Comparison of ENCODE assay signal across 9 mouse cellular contexts in genomic region chr11:118490566-118491218, GRCm38 (mm10). TPM values are rescaled to one million over a fixed set of nuclear protein-coding genes. Genes with fewer than 3 reads are reported as not detected.
DNase-seq lines count a peak whose midpoint lies in the region; ATAC-seq and TF ChIP-seq lines count a peak whose summit lies in the region.
"Had no signal": no experiment of that assay in that cellular context is flagged by ENCODE, and none has a peak within 500 bp of the region (broad histone marks: within the 10 kb centered on the region; RNA-seq: fewer than 3 reads in every experiment).

No protein-coding gene starts in this region.

- peak overlapping the region; percentile 47 for H3K9ac ChIP-seq in liver, embryonic 12.5 days

- H3K27ac ChIP-seq in cerebellum, adult 2 months (ENCODE audit: insufficient read depth, low read length): no peak overlapping the region
- no peak overlapping the region; the same call in 1 of the 2 replicates for H3K27ac ChIP-seq in liver, embryonic 12.5 days

- WGBS in cerebellum, adult 2 months: 23% methylated on average over 22 of the region's 22 CpGs
- 17% methylated on average over 22 of the region's 22 CpGs for WGBS in liver, embryonic 12.5 days (ENCODE audit: insufficient replicate concordance)

- peaks cover 24% of the 10 kb centered on the region for H3K4me1 ChIP-seq in cerebellum, adult 2 months (ENCODE audit: control insufficient read depth, insufficient read depth, low read length)
- peaks cover 8% of the 10 kb centered on the region for H3K4me1 ChIP-seq in liver, embryonic 12.5 days

- TF ChIP-seq CTCF in cerebellum, adult 2 months (IDR thresholded peaks at IDR 0.05; ENCODE audit: borderline replicate concordance, insufficient read depth, low read depth, low read length): peak; percentile 69

- peak; percentile 59 to 69 for DNase-seq in cerebellum, adult 2 months
- DNase-seq in cerebellum, adult 9-10 months: no peak
- DNase-seq in cerebellum, postnatal 25 days: peak; percentile 76 to 88
- peak; percentile 90 for DNase-seq in gastrocnemius, postnatal 14 days
- peak; percentile 63 for DNase-seq in induced T-regulatory cell, adult 2 months (ENCODE audit: low read depth)
- DNase-seq in neural tube, embryonic 10.5 days (ENCODE audit: extremely low spot score, low spot score): peak; percentile 88
- peak; percentile 68 for DNase-seq in testis, postnatal 14 days (ENCODE audit: low spot score)

- no peak for TF ChIP-seq POLR2A in cerebellum, adult 2 months (IDR thresholded peaks at IDR 0.05; ENCODE audit: borderline replicate concordance, insufficient read depth, low read length)

- H3K27me3 ChIP-seq in cerebellum, adult 2 months (ENCODE audit: control insufficient read depth, insufficient read depth, low read length): no peaks in the 10 kb centered on the region
- peaks cover 12% of the 10 kb centered on the region; the same call in 1 of the 2 replicates for H3K27me3 ChIP-seq in liver, embryonic 12.5 days (replicated peaks)

- ATAC-seq in liver, embryonic 12.5 days: peak; percentile 70

- peaks cover 30% of the 10 kb centered on the region for H3K36me3 ChIP-seq in liver, embryonic 12.5 days

- intact Hi-C loops in gastrocnemius, postnatal 14 days (cut with DNase I; ENCODE audit: low total_unique reads): loop anchor here (2.0 kb wide), 1 partner anchor 46 kb away; no protein-coding TSS in a partner anchor

- no peak overlapping the region for H3K4me3 ChIP-seq in cerebellum, adult 2 months (replicated peaks; ENCODE audit: insufficient read depth, low read depth, low read length)
- peak overlapping the region; percentile 18 for H3K4me3 ChIP-seq in liver, embryonic 12.5 days
- H3K4me3 ChIP-seq: myocyte had no signal

- peak overlapping the region; percentile 63 for H3K4me2 ChIP-seq in liver, embryonic 12.5 days

- H3K9me3 ChIP-seq in liver, embryonic 12.5 days (replicated peaks): no peaks in the 10 kb centered on the region

RNA-seq across cellular contexts. Expression of gene Engase, which starts 14.1 kb away (rescaled TPM):
- polyA plus RNA-seq in cerebellum, adult 2 months (2012; rRNA removed): 8.3 and 9.3 TPM in 2 replicates
- 10 to 100 TPM; 13.1 to 13.5 TPM for total RNA-seq in gastrocnemius, postnatal 14 days (2021)
- 11.7 and 12.6 TPM in 2 replicates for polyA plus RNA-seq in liver, embryonic 12.5 days (2016; fragmentation: Nextera tagmentation; extraction: Ambion mirVana)
